Mouse (Mus musculus) cortical plate, adult 2 months (tissue): Measurements from ENCODE around the gene Clic1. TPM values are rescaled to one million over a fixed set of nuclear protein-coding genes. Genes with fewer than 3 reads are reported as not detected.
A peak's percentile ranks its signal among the peaks of the same experiment; 100 is the strongest.

Experiments used
- H3K27ac ChIP-seq: fragments of 200-500 bp; 2 replicates; pipeline ENCODE4 v1.5.1; 2012; ENCODE audit warnings: low read length, control low read depth, inconsistent platforms; ENCODE audit not compliant: insufficient read depth
- H3K4me1 ChIP-seq: fragments of 200-500 bp; 2 replicates; pipeline ENCODE4 v1.6.1; 2011; ENCODE audit warnings: low read length; ENCODE audit not compliant: control insufficient read depth, insufficient read depth
- H3K4me3 ChIP-seq: fragments of 200-500 bp; 2 replicates; pipeline ENCODE4 v1.5.1; 2011; ENCODE audit warnings: mild to moderate bottlenecking, low read length, control low read depth; ENCODE audit not compliant: insufficient read depth
- CTCF ChIP-seq: fragments of 200-500 bp; IDR thresholded peaks from 2 replicates; pipeline ENCODE4 v1.5.1; 2011; ENCODE audit warnings: mild to moderate bottlenecking, control low read depth, low read length; ENCODE audit not compliant: insufficient read depth; ENCODE audit errors: extremely low read depth
- POLR2A ChIP-seq: fragments of 200-500 bp; IDR thresholded peaks from 2 replicates; pipeline ENCODE4 v1.6.1; 2011; ENCODE audit warnings: mild to moderate bottlenecking, low read length, control low read depth; ENCODE audit not compliant: insufficient read depth; ENCODE audit errors: extremely low read depth
- polyA plus RNA-seq: library from polyadenylated mRNA; depleted of rRNA; stranded (reverse); fragments of >200 nt; gene quantifications from 2 replicates; pipeline ENCODE4 v1.2.3, GENCODE M21; 2012

Clic1 gene
- polyA plus RNA-seq, 1 experiment = 18.4 TPM

DNA sequence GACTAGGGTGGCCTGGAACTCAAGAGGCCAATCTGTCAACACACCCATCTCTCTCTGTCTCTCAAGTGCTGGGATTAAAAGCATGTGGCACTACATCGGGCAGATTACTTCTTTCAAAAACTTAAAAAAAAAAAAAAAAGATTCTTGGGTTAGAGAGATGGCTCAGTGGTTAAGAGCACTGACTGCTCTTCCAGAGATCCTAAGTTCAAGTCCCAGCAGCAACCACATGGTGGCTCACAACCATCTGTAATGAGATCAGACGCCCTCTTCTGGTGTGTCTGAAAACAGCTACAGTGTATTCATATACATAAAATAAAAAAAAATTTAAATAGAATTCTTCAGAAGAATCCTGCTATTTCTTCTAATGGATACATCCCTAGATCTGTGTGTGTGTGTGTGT, 38.4 kb downstream of the Clic1 start:
- no peak overlapping the region for H3K27ac ChIP-seq
- no peak overlapping the region for H3K4me3 ChIP-seq
- H3K4me1 ChIP-seq = no peaks in the 10 kb centered on the region; the same call in 1 of the 2 replicates
- no peak for TF ChIP-seq POLR2A
- no peak for TF ChIP-seq CTCF

DNA sequence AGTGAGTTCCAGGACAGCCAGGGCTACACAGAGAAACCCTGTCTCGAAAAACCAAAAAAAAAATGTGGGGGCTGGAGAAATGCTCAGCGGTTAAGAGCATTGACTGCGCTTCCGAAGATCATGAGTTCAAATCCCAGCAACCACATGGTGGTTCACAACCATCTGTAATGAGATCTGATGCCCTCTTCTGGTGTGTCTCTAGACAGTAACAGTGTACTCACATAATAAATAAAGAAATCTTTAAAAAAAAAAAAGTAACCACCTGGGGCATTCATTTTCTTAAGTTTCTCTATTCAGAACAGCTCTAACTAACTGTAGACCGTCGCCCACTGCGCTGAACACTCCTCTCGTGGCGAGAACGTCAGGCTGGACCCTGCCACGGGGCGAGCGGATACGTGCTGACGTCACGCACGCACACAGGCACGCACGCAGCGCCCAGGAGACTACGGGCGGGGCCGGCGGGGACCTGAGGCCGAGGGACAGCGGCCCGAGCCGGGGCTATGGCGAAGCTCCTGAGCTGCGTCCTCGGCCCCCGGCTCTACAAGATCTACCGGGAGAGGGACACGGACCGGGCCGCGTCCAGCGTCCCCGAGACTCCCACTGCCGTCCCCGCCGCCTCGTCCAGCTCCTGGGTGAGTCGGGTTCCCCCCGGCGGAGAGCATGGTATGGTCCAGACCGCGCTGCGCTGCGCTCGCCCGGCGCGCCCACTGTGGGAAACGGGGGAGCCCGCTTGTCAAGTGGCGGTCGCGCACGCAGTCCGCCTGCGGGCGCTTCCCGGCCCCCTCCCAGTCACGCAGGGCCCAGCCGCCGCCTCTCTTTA, 39.3 kb downstream of the Clic1 start, which contains the start of gene Abhd16a:
TSS of gene Abhd16a (plus strand) at position 439 of the 820 bp plus-strand sequence.
- TF ChIP-seq CTCF = no peak
- TF ChIP-seq POLR2A = peak; percentile 78; the same call in 1 of the 2 replicates
- H3K27ac ChIP-seq = peak within 1 kb of the TSS; percentile 99
- H3K4me1 ChIP-seq = no peaks in the 10 kb centered on the region; the same call in 1 of the 2 replicates
- H3K4me3 ChIP-seq = peak within 1 kb of the TSS; percentile 62

- Histone ChIP-seq H3K4me1 (no peaks in the 10 kb centered on the region; the same call in 1 of the 2 replicates), H3K4me3 (peak overlapping the region; percentile 62), H3K27ac (no peak overlapping the region)
- TF ChIP-seq POLR2A (no peak), CTCF (no peak)
Measured at GRCm38 (mm10) chr17:35090166-35090932, 40.6 kb downstream of the Clic1 start.

- Histone ChIP-seq H3K4me1 (no peaks in the 10 kb centered on the region; the same call in 1 of the 2 replicates), H3K4me3 (no peak overlapping the region), H3K27ac (no peak overlapping the region)
- TF ChIP-seq POLR2A (no peak), CTCF (no peak)
Measured at GRCm38 (mm10) chr17:35092403-35093198, 42.8 kb downstream of the Clic1 start.

GRCm38 (mm10) chr17:35094475-35095365, 45.0 kb downstream of the Clic1 start:
- peak overlapping the region; percentile 17; the same call in 1 of the 2 replicates for H3K27ac ChIP-seq
- no peak for TF ChIP-seq CTCF

DNA sequence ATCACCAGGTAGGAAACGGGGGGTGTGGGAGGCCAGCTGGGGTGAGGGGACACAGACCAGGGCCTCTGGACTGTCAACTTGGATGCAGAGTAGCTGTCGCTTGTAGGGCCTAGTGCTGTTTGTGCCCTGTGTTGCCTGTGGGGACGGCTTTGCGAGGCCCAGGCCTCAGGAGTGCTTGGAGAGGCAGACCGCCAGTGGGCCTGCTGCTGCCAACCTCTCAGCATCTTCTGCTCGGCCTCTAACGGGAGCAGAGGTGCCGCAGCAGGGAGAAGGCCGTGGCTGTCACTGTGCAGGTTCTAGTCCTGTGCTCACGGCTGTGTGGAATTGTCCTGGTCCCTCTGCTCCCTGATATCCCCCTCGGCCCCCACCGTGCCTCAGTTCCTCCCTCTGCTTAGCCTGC, 46.8 kb downstream of the Clic1 start:
- no peaks in the 10 kb centered on the region; the same call in 1 of the 2 replicates for H3K4me1 ChIP-seq
- TF ChIP-seq CTCF (no peak), POLR2A (no peak)
- no peak overlapping the region for H3K4me3 ChIP-seq
- H3K27ac ChIP-seq = no peak overlapping the region

More at GRCm38 (mm10) chr17:35094475-35095365, 45.0 kb downstream of the Clic1 start:
- Histone ChIP-seq H3K4me1 (no peaks in the 10 kb centered on the region; the same call in 1 of the 2 replicates), H3K4me3 (no peak overlapping the region)

DNA sequence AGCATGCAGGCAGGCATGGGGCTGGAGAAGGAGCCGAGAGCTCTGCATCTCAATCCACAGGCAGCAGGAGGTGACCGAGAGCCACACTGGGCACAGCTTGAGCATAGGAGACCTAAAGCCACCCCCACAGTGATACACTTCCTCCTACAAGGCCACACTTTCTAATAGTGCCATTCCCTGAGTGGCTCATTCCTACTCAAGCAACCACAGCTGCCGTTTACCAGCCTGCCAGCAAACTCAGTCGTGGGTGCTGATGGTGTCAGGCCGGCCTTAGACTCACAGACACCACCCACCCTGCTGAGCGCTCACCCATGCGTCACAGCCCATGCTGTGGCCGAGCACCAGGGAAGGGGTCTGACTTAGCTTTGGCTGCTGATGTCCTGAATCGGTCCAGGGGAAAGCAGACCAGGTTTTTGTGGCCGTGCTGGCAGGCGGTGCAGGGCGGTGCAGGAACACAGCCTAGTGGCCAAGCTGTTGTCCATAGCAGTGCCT, 47.4 kb downstream of the Clic1 start:
- TF ChIP-seq POLR2A (no peak), CTCF (no peak)
- Histone ChIP-seq H3K27ac (no peak overlapping the region), H3K4me3 (no peak overlapping the region), H3K4me1 (no peaks in the 10 kb centered on the region; the same call in 1 of the 2 replicates)

- H3K27ac ChIP-seq = no peak overlapping the region
- TF ChIP-seq CTCF (no peak), POLR2A (no peak)
- H3K4me1 ChIP-seq = no peaks in the 10 kb centered on the region; the same call in 1 of the 2 replicates
- H3K4me3 ChIP-seq = no peak overlapping the region
Measured at GRCm38 (mm10) chr17:35100196-35100765, 50.5 kb downstream of the Clic1 start.
